Mouse (Mus musculus): ENCODE data around the gene Mras. TPM values are rescaled to one million over a fixed set of nuclear protein-coding genes. Genes with fewer than 3 reads are reported as not detected.

The Mras gene
- 8.1 and 8.6 TPM in 2 replicates for polyA plus RNA-seq (2016; fragmentation: Nextera tagmentation; extraction: Ambion mirVana)

DNA sequence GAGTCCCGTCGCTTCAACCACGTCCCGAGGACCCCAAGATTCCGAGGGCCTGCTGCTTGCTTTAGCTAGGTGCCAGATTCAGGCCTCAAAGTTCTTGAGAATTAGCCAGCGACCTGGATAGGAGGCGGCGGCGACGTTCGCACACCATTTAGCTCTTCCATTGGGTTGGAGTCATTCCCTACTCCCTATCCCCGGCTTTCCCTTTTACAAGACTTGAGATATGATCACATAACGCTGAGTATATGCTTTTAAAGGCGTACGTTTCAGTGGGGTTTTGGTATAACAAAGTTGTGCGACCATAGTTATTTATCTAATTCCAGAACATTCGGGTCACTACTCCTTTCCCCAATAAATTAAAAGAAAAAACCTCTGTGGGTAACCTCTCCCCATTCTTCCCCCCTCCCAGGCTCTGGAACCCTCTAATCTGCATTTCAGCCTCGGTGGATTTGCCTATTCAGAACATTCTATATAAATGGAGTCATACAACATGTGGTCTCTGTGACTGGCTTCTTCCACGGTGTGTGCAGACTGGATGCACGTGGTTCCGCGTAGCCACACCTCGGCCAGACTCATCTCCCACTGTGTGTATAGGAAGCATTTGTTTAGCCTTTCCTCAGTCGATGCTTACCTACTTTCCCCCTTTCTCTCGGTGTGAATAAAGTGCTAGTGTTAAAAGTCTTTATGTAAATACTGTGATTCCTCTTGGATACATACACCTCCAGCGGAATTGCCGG lies at the start of gene Mras:
Gene Mras, minus strand, starts transcription at position 351 of the 734 bp plus-strand sequence.
- no peaks in the 10 kb centered on the region for H3K9me3 ChIP-seq (replicated peaks)
- H3K4me2 ChIP-seq = peak within 1 kb of the TSS; percentile 89
- ATAC-seq (ENCODE audit: insufficient number of reproducible peaks, low FRiP score) = no peak
- peaks cover 24% of the 10 kb centered on the region for H3K27me3 ChIP-seq (replicated peaks)
- WGBS = 15% methylated on average over 27 of the region's 27 CpGs
- H3K36me3 ChIP-seq = no peaks in the 10 kb centered on the region
- H3K27ac ChIP-seq (ENCODE audit: poor library complexity, severe bottlenecking) = 0 out of 2 replicates have a peak within 1 kb of the TSS, but pooled peaks have one; percentile 19
- peak within 1 kb of the TSS; percentile 81 for H3K4me3 ChIP-seq
- peak within 1 kb of the TSS; percentile 86 for H3K9ac ChIP-seq
- peaks cover 13% of the 10 kb centered on the region for H3K4me1 ChIP-seq (replicated peaks)

DNA sequence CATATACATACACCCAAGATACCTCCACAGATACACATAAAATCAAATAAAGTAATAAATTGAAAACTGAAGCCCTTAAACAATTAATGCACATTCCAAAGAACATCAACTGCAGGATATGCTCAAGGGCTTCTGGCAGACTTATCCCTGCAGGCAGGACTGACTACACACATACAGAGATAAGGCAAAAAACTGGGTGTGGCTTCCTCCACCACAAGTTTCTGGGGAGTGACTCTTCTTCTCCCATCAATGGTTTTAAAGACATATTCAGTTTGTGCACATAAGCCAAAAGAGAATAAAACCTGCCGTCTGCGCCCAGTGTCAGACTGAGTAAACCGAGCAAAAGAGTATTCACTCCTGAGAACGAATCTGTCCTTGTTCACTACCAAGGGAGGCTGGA lies 48.0 kb upstream of the Mras start:
- no peak for ATAC-seq (ENCODE audit: insufficient number of reproducible peaks, low FRiP score)
- WGBS = 90% methylated on average over 4 of the region's 4 CpGs
- peaks cover 67% of the 10 kb centered on the region for H3K36me3 ChIP-seq
- no peak overlapping the region for H3K4me3 ChIP-seq
- H3K27ac ChIP-seq (ENCODE audit: poor library complexity, severe bottlenecking) = no peak overlapping the region
- no peaks in the 10 kb centered on the region for H3K4me1 ChIP-seq (replicated peaks)
- no peak overlapping the region for H3K9ac ChIP-seq
- no peaks in the 10 kb centered on the region for H3K27me3 ChIP-seq (replicated peaks)
- no peaks in the 10 kb centered on the region for H3K9me3 ChIP-seq (replicated peaks)
- no peak overlapping the region for H3K4me2 ChIP-seq

DNA sequence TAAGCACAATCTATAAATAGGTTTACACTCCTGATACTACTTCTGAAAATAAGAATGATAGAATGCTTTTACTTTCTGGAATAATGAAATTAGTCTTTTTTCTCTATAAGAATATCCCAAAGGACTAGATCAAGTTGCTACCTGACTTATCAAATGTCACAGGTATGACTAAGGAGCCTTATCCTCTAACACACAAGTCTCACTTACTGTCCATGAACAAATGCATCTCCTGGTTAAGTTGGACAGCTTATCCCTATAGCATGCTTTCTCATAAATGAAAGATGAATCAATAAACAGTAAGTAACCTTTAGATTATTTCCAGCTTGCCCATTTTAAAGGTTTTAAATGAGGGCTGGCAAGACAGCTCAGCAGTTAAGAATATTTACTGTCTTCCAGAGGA lies 47.5 kb upstream of the Mras start:
- no peak for ATAC-seq (ENCODE audit: insufficient number of reproducible peaks, low FRiP score)
- no peak overlapping the region for H3K4me2 ChIP-seq
- H3K27me3 ChIP-seq (replicated peaks) = no peaks in the 10 kb centered on the region
- no peak overlapping the region for H3K9ac ChIP-seq
- peaks cover 62% of the 10 kb centered on the region for H3K36me3 ChIP-seq
- no peak overlapping the region for H3K27ac ChIP-seq (ENCODE audit: poor library complexity, severe bottlenecking)
- H3K4me1 ChIP-seq (replicated peaks) = no peaks in the 10 kb centered on the region
- H3K4me3 ChIP-seq = no peak overlapping the region
- no peaks in the 10 kb centered on the region for H3K9me3 ChIP-seq (replicated peaks)

DNA sequence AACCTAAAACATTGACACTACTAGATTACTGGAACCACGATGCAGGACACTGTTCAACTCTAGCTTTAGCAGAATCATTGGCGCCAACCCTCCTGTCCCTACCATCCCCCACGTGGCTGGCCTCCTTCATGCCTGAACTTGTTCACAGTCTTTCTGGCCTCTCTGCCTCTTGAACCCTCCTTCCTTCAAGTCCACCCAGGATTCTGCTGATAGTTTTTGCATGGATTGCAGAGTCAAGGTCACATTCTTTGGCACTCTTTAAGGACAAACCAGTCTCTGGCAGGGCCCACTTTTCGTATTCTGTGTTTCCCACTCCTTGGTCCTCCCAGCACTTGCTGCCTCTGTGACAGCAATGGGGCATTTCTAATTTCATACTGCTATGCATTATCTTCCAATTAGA lies 46.0 kb upstream of the Mras start:
- Histone ChIP-seq H3K4me3 (no peak overlapping the region), H3K9ac (no peak overlapping the region), H3K4me1 (replicated peaks) (no peaks in the 10 kb centered on the region; the same call in 1 of the 2 replicates), H3K9me3 (replicated peaks) (no peaks in the 10 kb centered on the region), H3K27me3 (replicated peaks) (no peaks in the 10 kb centered on the region), H3K36me3 (peaks cover 49% of the 10 kb centered on the region), H3K27ac (ENCODE audit: poor library complexity, severe bottlenecking) (no peak overlapping the region), H3K4me2 (no peak overlapping the region)
- ATAC-seq (ENCODE audit: insufficient number of reproducible peaks, low FRiP score) = no peak
- 75% methylated on average over 4 of the region's 4 CpGs for WGBS

DNA sequence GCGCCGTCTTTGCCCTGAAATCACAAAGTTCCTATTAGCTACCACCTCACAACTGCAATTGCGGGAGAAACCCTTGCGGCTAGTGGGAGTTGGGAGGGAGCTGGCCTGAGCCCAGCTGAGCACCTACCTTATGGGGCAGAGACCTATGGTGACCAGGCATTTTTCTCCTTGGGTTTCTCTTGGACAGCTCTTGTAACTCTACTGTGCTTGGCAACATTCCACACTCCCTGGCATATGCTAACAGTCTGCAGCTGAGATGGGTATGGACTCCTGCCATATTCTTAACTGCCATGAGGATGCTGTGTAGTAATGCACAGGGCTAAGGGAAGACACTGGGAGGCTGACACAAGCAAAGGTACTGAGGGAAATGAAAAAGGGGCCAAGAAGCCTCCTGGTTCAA lies 43.6 kb upstream of the Mras start:
- H3K4me3 ChIP-seq = no peak overlapping the region
- H3K9me3 ChIP-seq (replicated peaks) = no peaks in the 10 kb centered on the region
- ATAC-seq (ENCODE audit: insufficient number of reproducible peaks, low FRiP score) = no peak
- no peak overlapping the region for H3K4me2 ChIP-seq
- H3K27me3 ChIP-seq (replicated peaks) = no peaks in the 10 kb centered on the region
- H3K4me1 ChIP-seq (replicated peaks) = no peaks in the 10 kb centered on the region; the same call in 1 of the 2 replicates
- no peak overlapping the region for H3K9ac ChIP-seq
- no peak overlapping the region for H3K27ac ChIP-seq (ENCODE audit: poor library complexity, severe bottlenecking)
- 81% methylated on average over 4 of the region's 4 CpGs for WGBS
- H3K36me3 ChIP-seq = peaks cover 36% of the 10 kb centered on the region

DNA sequence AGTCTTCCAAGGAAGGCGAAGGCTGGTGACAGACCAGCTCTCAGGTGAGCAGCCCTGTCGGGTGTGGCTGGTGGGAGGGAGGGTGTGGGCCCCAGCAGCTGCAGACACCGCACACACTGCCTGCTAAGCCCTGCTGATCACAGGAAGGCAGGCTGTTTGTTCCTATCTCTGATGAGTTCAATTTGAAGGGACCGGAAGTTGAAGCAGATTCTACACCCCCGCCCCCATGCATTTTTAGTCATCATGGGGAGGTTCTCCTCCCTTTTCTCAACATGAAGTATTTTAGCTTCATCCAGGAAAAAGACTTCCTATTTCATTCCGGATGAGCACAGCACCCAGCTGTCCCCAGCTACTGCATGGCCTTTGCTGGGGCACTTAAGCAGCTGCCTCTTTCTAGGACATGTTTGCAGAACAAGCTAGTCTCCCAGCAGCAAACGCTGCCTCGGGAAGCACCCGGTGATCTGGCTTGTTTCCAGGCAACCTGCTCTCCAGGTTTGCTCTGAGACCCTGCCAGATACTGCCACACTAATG lies 42.1 kb upstream of the Mras start:
- H3K36me3 ChIP-seq = peaks cover 43% of the 10 kb centered on the region
- no peak overlapping the region for H3K27ac ChIP-seq (ENCODE audit: poor library complexity, severe bottlenecking)
- H3K4me1 ChIP-seq (replicated peaks) = no peaks in the 10 kb centered on the region; the same call in 1 of the 2 replicates
- 65% methylated on average over 9 of the region's 9 CpGs for WGBS
- no peaks in the 10 kb centered on the region for H3K9me3 ChIP-seq (replicated peaks)
- no peaks in the 10 kb centered on the region for H3K27me3 ChIP-seq (replicated peaks)
- H3K4me2 ChIP-seq = no peak overlapping the region
- ATAC-seq (ENCODE audit: insufficient number of reproducible peaks, low FRiP score) = no peak
- H3K4me3 ChIP-seq = no peak overlapping the region
- H3K9ac ChIP-seq = no peak overlapping the region

DNA sequence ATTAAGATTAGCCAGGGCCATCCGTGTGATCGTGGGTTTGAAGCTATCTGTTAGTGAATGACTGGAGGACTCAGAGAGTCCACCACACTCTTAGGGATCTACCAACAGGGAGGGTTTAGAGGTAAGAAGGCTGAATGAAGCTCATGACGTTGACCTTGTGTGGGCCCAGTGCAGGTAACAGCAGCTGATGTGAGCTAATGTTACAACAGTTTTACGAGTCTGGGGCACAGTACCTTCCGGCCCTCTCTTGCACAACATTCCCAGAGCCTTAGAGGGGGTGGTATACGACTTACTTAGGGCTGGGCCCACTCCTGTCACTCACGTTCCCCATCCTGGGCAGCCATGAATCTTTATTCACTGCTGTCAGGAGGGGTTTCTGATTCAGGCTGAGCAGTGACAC lies 34.2 kb upstream of the Mras start:
- Histone ChIP-seq H3K27me3 (replicated peaks) (no peaks in the 10 kb centered on the region), H3K4me3 (no peak overlapping the region), H3K27ac (ENCODE audit: poor library complexity, severe bottlenecking) (no peak overlapping the region), H3K36me3 (peaks cover 20% of the 10 kb centered on the region), H3K4me1 (replicated peaks) (no peaks in the 10 kb centered on the region), H3K9me3 (replicated peaks) (no peaks in the 10 kb centered on the region), H3K9ac (no peak overlapping the region), H3K4me2 (no peak overlapping the region)
- WGBS = 81% methylated on average over 7 of the region's 7 CpGs
- no peak for ATAC-seq (ENCODE audit: insufficient number of reproducible peaks, low FRiP score)

DNA sequence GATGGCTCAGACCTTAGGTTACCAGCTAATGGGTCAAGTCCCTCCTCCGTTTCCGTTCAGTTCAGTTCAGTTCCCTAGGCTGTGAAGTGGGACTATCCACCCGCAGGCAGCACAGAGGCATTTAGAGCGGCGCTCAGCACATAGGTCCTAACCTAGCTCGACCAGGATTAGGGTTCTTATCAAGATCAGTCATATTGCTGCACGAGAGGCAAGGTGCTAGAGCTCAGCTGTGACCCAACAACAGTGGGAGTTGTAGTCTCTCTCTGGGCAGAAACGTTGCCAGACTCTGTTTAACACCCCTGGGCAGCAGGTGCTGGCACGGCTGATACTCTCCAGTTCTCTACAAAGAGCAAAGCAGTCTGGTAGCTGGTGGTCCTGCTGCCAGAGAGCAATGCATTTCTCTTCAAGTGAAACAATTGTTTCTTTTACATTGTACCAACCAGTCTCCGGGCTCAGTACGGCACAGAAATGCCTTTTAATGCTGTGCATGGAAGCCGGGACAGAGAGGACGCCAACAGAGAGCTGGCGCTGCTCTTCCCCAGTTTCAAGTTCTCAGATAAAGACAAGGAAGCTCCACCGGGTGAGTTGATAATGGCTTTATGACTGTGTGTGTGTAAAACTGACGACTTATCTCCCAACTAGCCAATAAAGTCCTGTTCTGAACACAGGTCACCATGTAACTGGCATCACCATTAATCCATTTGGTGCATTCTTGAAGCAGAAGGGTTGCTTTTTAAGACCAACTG lies 33.3 kb upstream of the Mras start:
- Histone ChIP-seq H3K9ac (no peak overlapping the region), H3K4me1 (replicated peaks) (no peaks in the 10 kb centered on the region), H3K27ac (ENCODE audit: poor library complexity, severe bottlenecking) (no peak overlapping the region), H3K4me2 (no peak overlapping the region), H3K9me3 (replicated peaks) (no peaks in the 10 kb centered on the region), H3K4me3 (no peak overlapping the region), H3K27me3 (replicated peaks) (no peaks in the 10 kb centered on the region), H3K36me3 (peaks cover 12% of the 10 kb centered on the region; the same call in 1 of the 2 replicates)
- WGBS = 59% methylated on average over 16 of the region's 16 CpGs
- no peak for ATAC-seq (ENCODE audit: insufficient number of reproducible peaks, low FRiP score)

DNA sequence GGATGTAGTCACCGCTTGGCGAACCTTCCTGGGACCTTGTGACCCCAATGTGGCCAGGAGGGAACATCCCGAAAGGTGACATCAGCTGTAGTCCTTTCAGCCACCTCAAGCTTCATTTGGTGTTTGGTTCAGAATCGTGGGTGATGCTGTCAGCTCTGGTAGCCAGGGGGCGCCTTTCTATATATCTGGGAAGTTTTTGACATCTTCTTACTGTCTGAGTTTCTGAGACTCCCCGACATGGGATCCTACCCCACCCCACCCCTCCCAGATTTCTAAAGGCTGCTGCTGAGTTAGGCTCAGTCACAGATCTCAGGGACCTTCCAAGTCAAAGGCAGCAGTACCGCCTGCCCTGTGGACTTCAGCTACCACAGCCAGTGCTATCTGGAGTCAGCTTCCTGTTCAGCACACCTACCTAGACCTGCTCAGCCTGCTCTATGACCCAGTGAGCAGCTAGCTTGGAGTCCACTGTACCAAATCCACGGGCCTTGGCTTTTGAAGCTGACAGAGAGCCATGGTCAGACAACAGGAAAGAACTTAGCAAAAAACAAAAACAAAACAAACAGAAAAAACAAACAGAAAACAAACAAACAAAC lies 32.6 kb upstream of the Mras start:
- 59% methylated on average over 8 of the region's 8 CpGs for WGBS
- ATAC-seq (ENCODE audit: insufficient number of reproducible peaks, low FRiP score) = no peak
- Histone ChIP-seq H3K9ac (no peak overlapping the region), H3K36me3 (peaks cover 5% of the 10 kb centered on the region; the same call in 1 of the 2 replicates), H3K27ac (ENCODE audit: poor library complexity, severe bottlenecking) (no peak overlapping the region), H3K4me3 (no peak overlapping the region), H3K4me2 (no peak overlapping the region), H3K27me3 (replicated peaks) (no peaks in the 10 kb centered on the region), H3K4me1 (replicated peaks) (no peaks in the 10 kb centered on the region), H3K9me3 (replicated peaks) (no peaks in the 10 kb centered on the region)

DNA sequence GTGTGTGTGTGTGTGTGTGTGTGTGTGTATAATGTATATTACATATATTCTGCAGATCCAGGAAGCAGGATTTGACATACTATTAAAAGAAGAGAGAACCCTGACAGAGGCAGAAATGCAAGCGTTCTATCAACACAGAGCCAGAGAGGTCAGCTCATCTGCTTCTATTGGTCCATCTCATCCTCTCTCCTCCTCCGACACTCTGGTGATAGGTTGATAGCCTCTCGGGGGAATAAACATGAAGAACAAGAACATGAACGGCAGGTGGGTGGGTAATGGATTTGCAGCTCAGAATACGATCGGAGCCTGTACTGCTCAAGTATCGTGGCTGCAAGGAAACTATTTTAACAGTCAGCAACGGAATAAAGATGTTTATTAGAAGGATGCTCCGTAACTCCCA lies 31.4 kb upstream of the Mras start:
- H3K27me3 ChIP-seq (replicated peaks) = no peaks in the 10 kb centered on the region
- H3K4me2 ChIP-seq = no peak overlapping the region
- no peaks in the 10 kb centered on the region for H3K9me3 ChIP-seq (replicated peaks)
- no peaks in the 10 kb centered on the region for H3K36me3 ChIP-seq
- H3K4me3 ChIP-seq = no peak overlapping the region
- WGBS = 79% methylated on average over 9 of the region's 9 CpGs
- H3K27ac ChIP-seq (ENCODE audit: poor library complexity, severe bottlenecking) = no peak overlapping the region
- H3K4me1 ChIP-seq (replicated peaks) = no peaks in the 10 kb centered on the region
- no peak for ATAC-seq (ENCODE audit: insufficient number of reproducible peaks, low FRiP score)
- no peak overlapping the region for H3K9ac ChIP-seq

DNA sequence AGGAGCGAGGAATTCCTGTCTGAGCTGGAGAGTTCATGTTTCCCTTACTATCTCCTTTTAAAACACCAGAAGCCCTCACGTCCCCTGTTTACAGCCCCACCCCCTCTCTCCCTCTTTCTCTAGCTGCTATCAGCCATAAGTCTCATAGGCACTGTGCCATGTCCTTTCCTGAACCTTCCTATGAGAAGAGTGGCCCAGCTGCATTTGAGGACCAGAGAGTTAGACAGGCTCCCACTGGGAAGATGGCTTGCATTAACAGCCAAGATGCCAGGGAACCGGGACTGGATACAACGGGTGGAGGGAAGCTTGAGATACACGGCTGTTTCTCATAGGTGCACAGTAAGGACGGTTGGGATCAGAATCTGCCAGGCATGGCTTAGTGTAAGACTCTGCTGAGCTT lies 27.7 kb upstream of the Mras start:
- no peaks in the 10 kb centered on the region for H3K36me3 ChIP-seq
- 71% methylated on average over 6 of the region's 6 CpGs for WGBS
- no peak overlapping the region for H3K4me3 ChIP-seq
- no peak for ATAC-seq (ENCODE audit: insufficient number of reproducible peaks, low FRiP score)
- H3K27ac ChIP-seq (ENCODE audit: poor library complexity, severe bottlenecking) = no peak overlapping the region
- H3K4me2 ChIP-seq = no peak overlapping the region
- peaks cover 4% of the 10 kb centered on the region; the same call in 1 of the 2 replicates for H3K27me3 ChIP-seq (replicated peaks)
- no peaks in the 10 kb centered on the region for H3K9me3 ChIP-seq (replicated peaks)
- no peak overlapping the region for H3K9ac ChIP-seq
- H3K4me1 ChIP-seq (replicated peaks) = no peaks in the 10 kb centered on the region

All from heart, embryonic 12.5 days (tissue).